Mouse (Mus musculus): ENCODE measurements around the gene Dus1l.
"Not testable (repeated sequence)": the region's sequence is repeated elsewhere in the genome, so short reads cannot be mapped to it uniquely, and the experiment has no call there.

Dus1l gene

DNA sequence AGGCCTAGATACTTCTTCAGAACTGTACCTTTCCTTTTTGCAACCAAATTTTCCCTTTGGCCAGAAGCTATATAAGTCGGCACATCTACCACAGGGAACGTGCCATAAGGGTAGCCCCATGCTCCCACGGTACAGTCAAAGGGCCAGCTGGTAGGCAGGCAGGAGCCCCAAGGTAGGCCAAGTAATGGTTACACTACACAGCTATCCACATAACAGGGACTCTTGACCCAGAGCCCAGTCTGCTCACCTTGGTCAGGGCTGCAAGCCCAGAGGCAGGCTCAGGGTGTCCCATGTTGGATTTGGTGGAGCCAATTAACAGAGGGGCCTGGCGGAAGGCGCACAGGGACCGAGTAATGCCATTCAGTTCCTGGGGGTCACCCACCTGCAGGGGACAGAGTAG is 23.4 kb upstream of the Dus1l start:
- in situ Hi-C loops (cut with MseI, MboI), result no loop called here

GRCm38 (mm10) chr11:120818251-120818650 is 22.0 kb upstream of the Dus1l start:
- in situ Hi-C loops (cut with MseI, MboI), result no loop called here

DNA sequence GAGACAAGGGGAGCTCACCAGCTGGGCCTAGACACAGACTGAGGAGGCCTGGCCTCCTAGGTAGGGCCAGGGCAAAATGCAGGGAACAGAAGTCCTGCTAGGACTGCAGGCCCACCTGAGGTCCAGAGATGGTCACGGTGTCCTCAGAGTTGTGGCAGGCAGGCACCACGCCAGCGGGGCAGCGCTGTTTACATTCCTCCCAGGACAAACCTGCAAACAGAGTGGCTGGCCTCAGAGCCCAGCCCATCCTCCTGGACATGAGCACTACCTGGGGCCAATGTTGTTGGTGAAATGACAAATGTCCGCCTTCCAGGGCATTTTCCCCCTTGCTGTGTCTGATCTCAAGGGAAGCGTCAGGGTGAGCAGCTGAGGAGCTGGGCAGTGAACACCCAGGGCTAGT is 21.2 kb upstream of the Dus1l start:
- in situ Hi-C loops (cut with MseI, MboI), result no loop called here

- in situ Hi-C loops (cut with MseI, MboI), result no loop called here
Observed at GRCm38 (mm10) chr11:120812068-120812467, 15.9 kb upstream of the Dus1l start.

GRCm38 (mm10) chr11:120808010-120808409 is 11.8 kb upstream of the Dus1l start:
- in situ Hi-C loops (cut with MseI, MboI), result no loop called here

GRCm38 (mm10) chr11:120805375-120806298 is 9.4 kb upstream of the Dus1l start:
- in situ Hi-C loops (cut with MseI, MboI), result no loop called here

DNA sequence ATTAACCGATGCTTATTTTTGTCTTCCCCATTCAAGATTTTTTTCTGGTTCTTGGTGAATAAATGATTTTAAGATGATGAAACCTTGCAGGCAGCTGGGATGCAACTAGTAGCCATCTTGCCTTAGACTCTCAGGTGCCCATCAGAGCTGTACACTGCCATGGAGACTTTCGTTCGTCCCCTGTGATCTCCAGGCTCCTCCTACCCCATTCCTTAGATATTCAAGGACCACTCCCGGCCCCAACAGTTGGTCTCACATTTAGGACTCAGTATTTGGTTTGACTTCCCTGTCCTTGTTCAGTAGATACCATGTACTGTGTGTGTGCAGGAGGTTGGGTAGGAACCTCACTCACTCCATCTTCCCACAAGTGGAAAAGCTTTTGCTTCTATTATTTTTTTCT is 8.6 kb upstream of the Dus1l start:
- in situ Hi-C loops (cut with MseI, MboI), result no loop called here

DNA sequence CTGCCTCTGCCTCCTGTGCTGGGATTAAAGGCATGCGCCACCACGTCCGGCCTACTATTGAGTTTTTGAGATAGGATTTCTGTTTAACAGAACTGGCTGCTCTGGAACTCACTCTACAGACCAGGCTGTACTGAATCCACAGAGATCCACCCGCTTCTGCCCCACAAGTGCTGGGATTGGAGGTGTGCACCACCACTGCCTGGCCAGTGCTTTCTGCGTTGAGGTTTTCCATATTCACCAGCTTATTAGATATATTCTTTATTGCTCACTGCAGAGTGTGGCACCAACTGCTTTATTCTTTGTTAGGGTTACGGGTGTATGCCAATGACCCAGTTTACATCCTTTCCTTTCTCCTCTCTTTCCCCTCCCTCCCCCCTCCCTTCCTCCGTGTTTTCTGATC is 8.1 kb upstream of the Dus1l start:
- in situ Hi-C loops (cut with MseI, MboI), result no loop called here

GRCm38 (mm10) chr11:120800061-120800904 is 4.1 kb upstream of the Dus1l start:
- in situ Hi-C loops (cut with MseI, MboI), result no loop called here

DNA sequence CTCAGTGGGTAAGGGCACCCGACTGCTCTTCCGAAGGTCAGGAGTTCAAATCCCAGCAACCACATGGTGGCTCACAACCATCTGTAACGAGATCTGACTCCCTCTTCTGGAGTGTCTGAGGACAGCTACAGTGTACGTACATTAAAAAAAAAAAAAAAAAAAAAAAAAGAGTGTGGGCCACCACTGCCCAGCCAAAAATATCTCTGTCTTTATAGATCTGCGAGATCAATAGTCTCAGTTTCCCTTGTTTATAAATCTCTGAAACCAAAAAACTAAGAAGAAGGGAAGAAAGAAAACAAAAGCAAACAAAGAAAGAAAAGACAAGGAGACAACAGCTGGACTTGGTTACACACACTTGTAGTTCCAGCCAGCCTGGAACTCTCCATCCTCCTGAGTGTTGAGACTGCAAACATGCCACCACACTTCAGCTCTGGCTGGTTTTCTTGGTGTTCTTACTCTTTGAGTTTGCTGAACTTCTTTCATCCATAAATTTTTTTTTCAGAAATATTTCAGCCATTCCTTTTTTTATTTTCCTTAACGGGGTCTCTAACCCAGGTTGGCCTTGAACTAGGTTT is 3.2 kb upstream of the Dus1l start:
- in situ Hi-C loops (cut with MseI, MboI), result no loop called here

GRCm38 (mm10) chr11:120798244-120798643 is 2.0 kb upstream of the Dus1l start:
- in situ Hi-C loops (cut with MseI, MboI), result no loop called here

DNA sequence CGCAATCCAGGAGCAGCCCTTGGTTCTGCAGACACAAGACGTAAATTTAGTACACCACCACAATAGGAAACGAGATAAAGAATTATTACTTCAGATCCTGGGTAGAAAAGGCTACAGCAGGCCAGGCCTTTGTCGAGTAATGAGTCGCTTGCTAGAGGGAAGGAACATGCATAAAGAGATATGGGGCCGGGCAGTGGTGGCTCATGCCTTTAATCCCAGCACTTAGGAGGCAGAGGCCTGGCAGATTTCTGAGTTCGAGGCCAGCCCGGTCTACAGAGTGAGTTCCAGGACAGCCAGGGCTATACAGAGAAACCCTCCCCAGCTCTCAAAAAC is 377 bp upstream of the Dus1l start:
- in situ Hi-C loops (cut with MseI, MboI), result no loop called here

DNA sequence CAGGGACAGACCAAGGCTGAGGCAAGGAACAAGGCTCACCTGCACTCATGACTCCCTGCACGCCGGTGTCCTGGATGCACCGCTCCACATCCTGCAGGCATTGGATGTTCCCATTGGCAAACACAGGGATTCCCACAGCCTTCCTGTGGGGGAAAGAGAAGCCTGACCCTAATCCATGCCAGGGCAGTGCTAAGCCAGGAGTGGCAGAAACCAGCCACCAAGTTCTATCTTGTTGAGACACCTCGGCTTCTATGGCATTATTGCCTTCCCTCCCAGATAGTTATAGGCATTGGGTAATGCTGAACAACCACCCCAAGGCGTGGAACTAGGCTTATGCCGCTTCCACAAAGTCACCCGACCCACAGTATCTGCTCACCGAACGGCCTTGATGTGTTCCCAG is 3.6 kb downstream of the Dus1l start:
- in situ Hi-C loops (cut with MseI, MboI), result no loop called here

DNA sequence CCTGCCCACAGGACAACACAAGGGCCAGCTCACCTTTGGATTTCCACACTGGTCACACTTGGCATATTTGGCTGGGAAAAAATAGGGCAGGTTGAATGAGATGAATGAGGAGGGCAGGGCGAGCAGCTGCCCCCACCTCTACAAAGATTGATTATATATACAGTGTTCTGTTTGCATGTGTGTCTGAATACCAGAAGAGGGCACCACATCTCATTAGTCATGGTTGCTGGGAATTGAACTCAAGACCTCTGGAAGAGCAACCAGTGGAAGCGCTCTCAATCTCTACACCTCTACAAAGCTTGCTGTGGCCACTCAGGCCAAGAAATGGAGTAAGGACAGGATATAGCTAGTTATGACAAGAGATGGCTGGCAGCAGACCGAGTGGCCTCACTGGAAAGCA is 6.4 kb downstream of the Dus1l start:
- in situ Hi-C loops (cut with MseI, MboI), result no loop called here

GRCm38 (mm10) chr11:120789355-120789754 is 6.8 kb downstream of the Dus1l start:
- in situ Hi-C loops (cut with MseI, MboI), result no loop called here

- in situ Hi-C loops (cut with MseI, MboI), result not testable (repeated sequence)
Observed at GRCm38 (mm10) chr11:120788460-120788859, 7.7 kb downstream of the Dus1l start.

DNA sequence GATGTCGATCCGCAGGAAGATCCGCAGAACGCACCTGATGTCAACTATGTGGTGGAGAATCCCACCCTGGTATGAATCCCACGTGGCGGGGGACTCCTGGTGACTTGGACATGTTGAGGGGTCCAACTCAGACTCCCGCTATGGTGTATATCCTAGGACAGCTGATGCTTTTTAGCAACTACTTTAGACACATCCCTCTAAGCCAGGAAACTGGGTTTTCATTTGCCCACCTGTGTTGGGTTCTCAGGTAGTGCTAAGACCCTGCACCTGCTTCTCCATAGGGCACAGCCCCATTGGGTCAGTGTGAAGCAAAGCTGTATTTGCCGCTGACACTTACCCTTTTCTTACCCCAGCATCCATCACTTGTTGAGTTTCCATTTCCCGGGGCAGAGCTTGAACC is 11.1 kb downstream of the Dus1l start:
- in situ Hi-C loops (cut with MseI, MboI), result no loop called here

- in situ Hi-C loops (cut with MseI, MboI), result no loop called here
Observed at GRCm38 (mm10) chr11:120784064-120784791, 12.0 kb downstream of the Dus1l start, which contains the start of the genes Rfng and Gps1. Rfng (minus strand) TSS chr11:120784207. Gps1 (plus strand) TSS chr11:120784272.

DNA sequence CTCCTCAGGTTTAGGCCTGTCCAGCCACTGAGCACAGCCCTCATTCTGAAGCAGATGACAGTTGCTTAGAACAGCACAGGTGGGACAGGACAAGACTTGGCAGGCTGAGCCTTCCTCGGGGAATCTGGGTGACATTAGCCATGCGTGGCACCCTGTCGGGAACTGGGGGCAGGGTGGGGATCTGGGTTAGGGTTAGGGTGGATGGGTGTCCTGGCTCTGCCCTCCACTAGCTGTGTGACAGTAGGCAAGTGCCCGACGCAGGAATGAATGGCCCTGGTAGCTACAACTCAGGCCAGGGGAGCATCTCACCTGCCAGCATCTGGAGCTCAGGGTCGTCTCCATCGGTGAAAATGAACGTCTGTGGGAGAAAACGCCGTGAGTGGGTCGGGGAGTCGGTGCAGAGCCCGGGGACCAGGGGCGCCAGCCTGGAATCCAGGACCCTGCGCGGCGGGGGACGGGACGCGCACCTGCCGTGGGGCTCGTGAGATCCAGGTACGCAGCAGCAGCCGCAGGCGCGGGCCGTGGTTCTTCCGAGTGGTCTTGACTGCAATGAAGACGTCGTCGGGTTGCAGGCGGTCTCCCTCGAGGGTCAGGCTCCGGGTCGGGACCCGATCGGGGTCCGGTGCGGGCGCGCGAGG is 12.7 kb downstream of the Dus1l start:
- in situ Hi-C loops (cut with MseI, MboI), result no loop called here

GRCm38 (mm10) chr11:120781361-120781760 is 14.8 kb downstream of the Dus1l start:
- in situ Hi-C loops (cut with MseI, MboI), result not testable (repeated sequence)

DNA sequence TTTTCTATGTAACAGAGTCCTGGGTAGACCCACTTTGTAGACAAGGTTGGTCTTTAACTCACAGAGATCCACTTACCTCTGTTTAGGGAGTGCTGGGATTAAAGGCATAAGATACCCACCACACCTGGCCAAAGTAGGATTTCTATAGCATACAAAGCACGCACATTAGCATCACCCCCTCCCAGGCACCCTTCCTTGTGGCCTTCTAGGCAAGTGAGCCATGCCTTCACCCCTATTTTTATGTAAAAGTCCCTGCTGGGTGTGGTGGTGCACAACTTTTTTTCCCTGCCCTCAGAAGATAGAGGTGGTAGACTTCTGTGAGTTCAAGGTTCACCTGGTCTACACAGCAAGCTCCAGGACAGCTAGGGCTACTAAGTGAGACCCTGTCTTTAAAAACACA is 16.3 kb downstream of the Dus1l start:
- in situ Hi-C loops (cut with MseI, MboI), result loop anchor here (5.0 kb wide), 1 partner anchor 53 kb away; the partner anchor contains the start of gene Dcxr (in 2 of the 2)

Data from mouse trophoblast stem cell (cell line).